Mouse (Mus musculus) mouse embryonic stem cell (cell line): Measurements from ENCODE around the gene Col4a2.
"Not testable (repeated sequence)": the region's sequence is repeated elsewhere in the genome, so short reads cannot be mapped to it uniquely, and the experiment has no call there.

Experiments
- in situ Hi-C, 2 experiments: fragments of 300-500 bp; cut with MboI; formaldehyde crosslinking; loops; 1 replicate in 1 of 2; 3 replicates in 1 of 2; pipeline ENCODE4 v1.14.3; 2019 to 2020; ENCODE audit warnings: low sequenced_read_pairs in 2 of 2, low pct_unique_long_range_greater_than_20kb in 1 of 2, mixed read lengths in 1 of 2; ENCODE audit not compliant: unreplicated experiment in 1 of 2

Col4a2 gene

GRCm38 (mm10) chr8:11478807-11479527 lies 166.4 kb downstream of the Col4a2 start:
- in situ Hi-C loops, result no loop called here

DNA sequence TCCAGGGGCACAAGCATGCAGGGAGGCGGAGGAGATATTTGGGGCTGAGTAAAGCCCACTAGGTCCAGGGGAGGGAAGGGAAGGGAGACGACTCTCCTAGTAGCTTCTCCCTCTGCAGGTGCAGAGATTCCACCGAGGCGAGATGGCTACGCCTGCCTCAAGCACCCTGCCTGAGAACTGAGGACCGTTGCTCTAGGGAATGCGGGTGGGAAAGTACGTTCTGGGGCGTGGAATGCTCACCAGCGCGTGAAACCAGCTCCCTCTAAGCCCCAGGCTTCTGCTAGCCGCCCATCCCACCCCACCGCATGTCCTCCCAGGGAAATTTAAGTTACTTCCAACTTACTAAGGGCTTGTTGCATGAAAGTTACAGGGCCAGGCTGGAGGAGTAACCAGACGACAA lies 167.0 kb downstream of the Col4a2 start:
- in situ Hi-C loops, result no loop called here

DNA sequence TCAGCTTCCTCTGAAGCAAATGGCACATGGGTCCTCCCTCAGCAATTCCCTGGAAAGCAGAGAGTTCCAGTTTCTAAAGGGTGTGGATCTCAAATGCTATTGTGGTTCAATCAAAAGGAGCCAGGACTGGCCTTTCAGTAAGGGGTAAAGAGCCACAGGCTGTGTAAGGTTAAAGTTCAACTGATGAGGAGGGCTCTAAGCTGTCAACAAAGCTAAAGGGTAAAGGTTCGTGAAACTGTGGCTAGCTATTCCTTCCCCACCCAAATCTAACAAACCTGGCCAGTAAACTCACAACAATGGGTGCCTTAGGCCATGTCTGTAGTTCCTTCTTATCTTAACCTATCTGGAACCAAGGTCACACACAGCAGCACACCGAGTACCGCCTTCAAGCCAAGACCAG lies 169.3 kb downstream of the Col4a2 start:
- in situ Hi-C loops, result no loop called here

GRCm38 (mm10) chr8:11482537-11482936 lies 169.9 kb downstream of the Col4a2 start:
- in situ Hi-C loops, result no loop called here

- in situ Hi-C loops, result no loop called here
These were observed 173.5 kb downstream of the Col4a2 start for GRCm38 (mm10) chr8:11486142-11486541.

- in situ Hi-C loops, result no loop called here
These were observed 174.6 kb downstream of the Col4a2 start for GRCm38 (mm10) chr8:11487229-11487628.

- in situ Hi-C loops, result not testable (repeated sequence)
These were observed 179.7 kb downstream of the Col4a2 start for GRCm38 (mm10) chr8:11492340-11492739.

DNA sequence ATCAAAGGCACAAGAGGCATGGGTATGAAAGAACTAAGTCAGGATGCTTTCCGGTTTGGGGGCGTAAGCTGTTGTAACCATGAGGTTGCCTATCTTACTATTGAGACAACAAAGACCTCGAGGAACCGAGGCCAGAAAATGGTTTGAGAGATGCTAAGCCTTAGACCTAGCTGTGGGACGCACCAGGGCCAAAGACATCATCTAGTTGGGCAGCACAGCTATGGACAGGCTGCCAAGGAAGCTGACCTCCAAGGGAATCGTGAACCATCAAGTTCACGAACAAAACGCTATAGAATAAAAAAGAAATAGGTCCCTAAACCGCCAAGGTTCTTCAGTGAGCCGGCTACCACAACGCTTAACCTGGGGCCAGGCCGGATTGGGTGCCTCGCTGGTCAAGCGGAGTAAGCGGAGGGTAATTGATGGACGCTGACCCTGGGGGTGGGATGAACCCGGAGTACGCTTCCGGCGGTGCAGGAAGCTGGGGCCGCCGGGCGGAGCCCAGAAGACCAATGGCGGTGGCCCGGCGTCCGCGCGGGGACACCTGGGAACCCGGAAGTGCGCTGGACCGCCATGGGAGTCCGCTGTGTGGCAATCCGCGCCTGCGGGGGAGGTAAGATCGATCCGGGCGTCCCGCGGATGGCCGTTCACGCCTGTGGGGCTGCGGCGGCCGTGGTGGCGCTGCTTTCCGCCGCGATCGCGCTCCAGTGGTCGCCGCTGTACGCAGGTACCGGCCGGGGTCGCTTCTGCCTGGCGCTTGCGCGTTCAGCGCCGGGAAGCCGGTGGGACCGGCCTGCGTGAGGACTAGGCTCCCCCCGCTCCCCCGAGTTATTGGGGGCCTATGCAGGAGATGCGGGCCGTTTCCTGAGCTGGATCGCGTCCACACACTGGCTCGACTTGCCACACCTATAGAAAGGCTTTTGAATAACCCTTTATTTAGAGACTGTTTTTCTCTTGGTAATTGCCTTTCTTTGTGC lies 184.7 kb downstream of the Col4a2 start, which contains the start of gene Naxd:
Gene Naxd (plus strand): TSS at position 490 of the 974 bp plus-strand sequence.
- in situ Hi-C loops, result no loop called here

DNA sequence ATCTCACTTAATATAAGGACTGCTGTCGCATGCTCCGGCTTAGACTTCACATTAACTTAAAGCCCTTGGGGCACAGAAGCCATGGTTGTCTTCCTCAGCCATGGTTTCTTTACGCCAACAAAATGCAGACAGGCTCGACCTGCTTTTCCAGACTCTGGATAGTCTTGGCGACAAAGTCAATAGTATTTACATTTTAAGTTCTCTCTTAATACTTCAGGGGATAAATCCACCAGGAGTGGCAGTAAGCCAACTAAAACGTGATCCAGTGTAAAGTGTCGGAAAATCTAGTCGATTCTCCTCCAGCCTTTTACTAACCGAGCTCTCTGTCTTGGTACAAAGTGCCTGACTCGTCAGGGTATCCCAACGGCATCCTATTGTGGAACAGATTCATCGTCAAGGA lies 185.7 kb downstream of the Col4a2 start:
- in situ Hi-C loops, result no loop called here
